Mouse (Mus musculus): Measurements from ENCODE around the gene Tcp10b. TPM values are rescaled to one million over a fixed set of nuclear protein-coding genes. Genes with fewer than 3 reads are reported as not detected.

Tcp10b gene
- total RNA-seq, 2 experiments from 2014 or later, result 0.60 to 0.83 TPM

Other genes with a start within 250 kb of the Tcp10b start
- 10 to 100 TPM; 41.6 to 52.1 TPM for gene Mas1, start 193.0 kb upstream of the Tcp10b start, total RNA-seq (2021)
- gene Mrgprh, start 185.1 kb upstream of the Tcp10b start, total RNA-seq (2021), result not detected
- gene Pnldc1, start 150.9 kb upstream of the Tcp10b start, total RNA-seq (2021), result 1 to 10 TPM; 1.6 to 2.4 TPM
- gene Tcp1, start 145.4 kb upstream of the Tcp10b start, total RNA-seq (2021), result 100 to 1,000 TPM; 185 to 193 TPM
- 10 to 100 TPM; 48.8 to 56.4 TPM for gene Mrpl18, start 144.8 kb upstream of the Tcp10b start, total RNA-seq (2021)
- 1 to 10 TPM; 2.7 to 3.3 TPM for gene Acat3, start 120.5 kb upstream of the Tcp10b start, total RNA-seq (2021)
- gene Acat2, start 100.4 kb upstream of the Tcp10b start, total RNA-seq (2021), result 10 to 100 TPM; 82.4 to 85.9 TPM
- gene Wtap, start 66.9 kb upstream of the Tcp10b start, total RNA-seq (2021), result 10 to 100 TPM; 53.2 to 54.3 TPM
- 100 to 1,000 TPM; 246 to 247 TPM for gene Sod2, start 54.3 kb upstream of the Tcp10b start, total RNA-seq (2021)
- gene Gpr31b, start 8.8 kb upstream of the Tcp10b start, total RNA-seq (2021), result not detected
- under 1 TPM in 1 of 2 experiments, not detected in 1; 0.12 TPM for gene Unc93a, start 70.7 kb downstream of the Tcp10b start, total RNA-seq (2021)
- not detected for gene Smok2a, start 160.1 kb downstream of the Tcp10b start, total RNA-seq (2021)
- not detected for gene Smok2b, start 169.2 kb downstream of the Tcp10b start, total RNA-seq (2021)